Mouse (Mus musculus) cerebellum, postnatal 25 days (tissue): Measurements from ENCODE around the gene Epha4.

Source experiments
- DNase-seq, 2 experiments: peaks; one replicate each; pipeline ENCODE4 v3.0.0; 2021; ENCODE audit warnings: mixed read lengths in 2 of 2

Epha4 gene

GRCm38 (mm10) chr1:77475808-77476413 lies 39.0 kb downstream of the Epha4 start:
- no peak for DNase-seq

- DNase-seq, result no peak
Measured at GRCm38 (mm10) chr1:77473446-77474376, 41.2 kb downstream of the Epha4 start.

- DNase-seq, result no peak
Measured at GRCm38 (mm10) chr1:77472566-77472965, 42.3 kb downstream of the Epha4 start.

- no peak for DNase-seq
Measured at GRCm38 (mm10) chr1:77471447-77471846, 43.4 kb downstream of the Epha4 start.

GRCm38 (mm10) chr1:77471037-77471436 lies 43.9 kb downstream of the Epha4 start:
- no peak for DNase-seq

- DNase-seq, result no peak
Measured at GRCm38 (mm10) chr1:77468717-77469314, 46.1 kb downstream of the Epha4 start.

- no peak for DNase-seq
Measured at GRCm38 (mm10) chr1:77465524-77465923, 49.4 kb downstream of the Epha4 start.

GRCm38 (mm10) chr1:77464108-77464507 lies 50.8 kb downstream of the Epha4 start:
- no peak for DNase-seq

GRCm38 (mm10) chr1:77461877-77462615 lies 52.8 kb downstream of the Epha4 start:
- no peak for DNase-seq

GRCm38 (mm10) chr1:77460831-77461629 lies 53.9 kb downstream of the Epha4 start:
- DNase-seq, result no peak

GRCm38 (mm10) chr1:77458751-77459385 lies 56.0 kb downstream of the Epha4 start:
- DNase-seq, result no peak

GRCm38 (mm10) chr1:77457446-77457800 lies 57.5 kb downstream of the Epha4 start:
- DNase-seq, result no peak

GRCm38 (mm10) chr1:77456695-77457445 lies 58.0 kb downstream of the Epha4 start:
- no peak for DNase-seq

- no peak for DNase-seq
Measured at GRCm38 (mm10) chr1:77453811-77454210, 61.1 kb downstream of the Epha4 start.

- no peak for DNase-seq
Measured at GRCm38 (mm10) chr1:77452721-77453120, 62.2 kb downstream of the Epha4 start.

GRCm38 (mm10) chr1:77451541-77451940 lies 63.3 kb downstream of the Epha4 start:
- no peak for DNase-seq

GRCm38 (mm10) chr1:77450201-77450600 lies 64.7 kb downstream of the Epha4 start:
- no peak for DNase-seq

GRCm38 (mm10) chr1:77447061-77447614 lies 67.8 kb downstream of the Epha4 start:
- DNase-seq, result no peak

GRCm38 (mm10) chr1:77446438-77446837 lies 68.5 kb downstream of the Epha4 start:
- no peak for DNase-seq

GRCm38 (mm10) chr1:77444648-77445047 lies 70.2 kb downstream of the Epha4 start:
- DNase-seq, result no peak

- DNase-seq, result no peak
Measured at GRCm38 (mm10) chr1:77441987-77442386, 72.9 kb downstream of the Epha4 start.
